Mouse (Mus musculus): ENCODE measurements around the gene Mark1. TPM values are rescaled to one million over a fixed set of nuclear protein-coding genes. Genes with fewer than 3 reads are reported as not detected.

Gene Mark1
- polyA plus RNA-seq, 1 experiment from 2014 or later: 2.4 TPM

GRCm38 (mm10) chr1:184873910-184874309, 125.5 kb downstream of the Mark1 start:
- no peak overlapping the region for H3K27ac ChIP-seq
- H3K4me1 ChIP-seq: peaks cover 18% of the 10 kb centered on the region
- no peaks in the 10 kb centered on the region for H3K36me3 ChIP-seq
- H3K9me3 ChIP-seq: no peaks in the 10 kb centered on the region
- H3K4me3 ChIP-seq: no peak overlapping the region
- no peak for DNase-seq (ENCODE audit: low spot score)
- 86% methylated on average over 11 of the region's 11 CpGs for WGBS
- peaks cover 22% of the 10 kb centered on the region for H3K27me3 ChIP-seq (ENCODE audit: insufficient read depth, poor library complexity, severe bottlenecking)

GRCm38 (mm10) chr1:184872069-184872819, 127.1 kb downstream of the Mark1 start:
- 64% methylated on average over 7 of the region's 7 CpGs for WGBS
- Histone ChIP-seq H3K9me3 (no peaks in the 10 kb centered on the region), H3K4me1 (peaks cover 17% of the 10 kb centered on the region), H3K27me3 (ENCODE audit: insufficient read depth, poor library complexity, severe bottlenecking) (peaks cover 21% of the 10 kb centered on the region; the same call in 1 of the 2 replicates), H3K27ac (peak overlapping the region; percentile 42; the same call in 1 of the 2 replicates), H3K4me3 (no peak overlapping the region), H3K36me3 (no peaks in the 10 kb centered on the region)
- no peak for DNase-seq (ENCODE audit: low spot score)

DNA sequence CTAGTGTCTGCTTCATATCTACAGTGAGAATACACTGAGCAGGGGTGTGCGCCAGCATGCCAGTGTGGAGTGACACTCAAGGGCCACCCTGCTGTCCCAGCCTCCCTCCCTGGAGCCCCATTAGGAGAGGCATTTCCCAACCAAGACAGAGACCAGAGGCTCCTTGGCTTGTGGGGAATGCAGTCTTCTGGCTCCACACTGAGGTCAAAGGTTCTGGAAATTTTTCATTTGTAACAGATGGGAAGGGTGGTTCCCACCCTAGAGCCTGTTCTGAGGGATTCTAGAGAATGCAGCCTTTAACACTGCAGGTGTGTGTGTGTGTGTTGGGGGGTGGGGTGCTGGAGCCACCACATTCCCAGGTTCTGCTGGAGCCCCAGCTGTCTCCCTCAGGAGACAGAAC, 127.9 kb downstream of the Mark1 start:
- Histone ChIP-seq H3K36me3 (no peaks in the 10 kb centered on the region), H3K27me3 (ENCODE audit: insufficient read depth, poor library complexity, severe bottlenecking) (peaks cover 21% of the 10 kb centered on the region; the same call in 1 of the 2 replicates), H3K27ac (peak overlapping the region; percentile 42; the same call in 1 of the 2 replicates), H3K4me3 (no peak overlapping the region), H3K4me1 (peaks cover 21% of the 10 kb centered on the region), H3K9me3 (no peaks in the 10 kb centered on the region)
- no peak for DNase-seq (ENCODE audit: low spot score)
- WGBS: 65% methylated on average over 1 of the region's 1 CpGs

- no peaks in the 10 kb centered on the region for H3K9me3 ChIP-seq
- H3K27ac ChIP-seq: no peak overlapping the region; the same call in 1 of the 2 replicates
Observed at GRCm38 (mm10) chr1:184870646-184871385, 128.6 kb downstream of the Mark1 start.

GRCm38 (mm10) chr1:184869939-184870565, 129.3 kb downstream of the Mark1 start:
- WGBS: 80% methylated on average over 4 of the region's 4 CpGs
- Histone ChIP-seq H3K36me3 (no peaks in the 10 kb centered on the region), H3K4me3 (no peak overlapping the region), H3K27ac (peak overlapping the region; percentile 37; the same call in 1 of the 2 replicates), H3K9me3 (no peaks in the 10 kb centered on the region), H3K4me1 (peaks cover 21% of the 10 kb centered on the region), H3K27me3 (ENCODE audit: insufficient read depth, poor library complexity, severe bottlenecking) (peaks cover 14% of the 10 kb centered on the region; the same call in 1 of the 2 replicates)
- no peak for DNase-seq (ENCODE audit: low spot score)

More at GRCm38 (mm10) chr1:184870646-184871385, 128.6 kb downstream of the Mark1 start:
- Histone ChIP-seq H3K27me3 (ENCODE audit: insufficient read depth, poor library complexity, severe bottlenecking) (peaks cover 21% of the 10 kb centered on the region; the same call in 1 of the 2 replicates), H3K4me1 (peaks cover 21% of the 10 kb centered on the region), H3K4me3 (no peak overlapping the region), H3K36me3 (no peaks in the 10 kb centered on the region)
- no peak for DNase-seq (ENCODE audit: low spot score)
- WGBS: 75% methylated on average over 11 of the region's 11 CpGs

- DNase-seq (ENCODE audit: low spot score): no peak
Observed at GRCm38 (mm10) chr1:184867640-184868120, 131.7 kb downstream of the Mark1 start.

GRCm38 (mm10) chr1:184864381-184864801, 135.0 kb downstream of the Mark1 start:
- no peak overlapping the region for H3K4me3 ChIP-seq
- H3K27ac ChIP-seq: peak overlapping the region; percentile 72
- no peaks in the 10 kb centered on the region for H3K9me3 ChIP-seq
- H3K4me1 ChIP-seq: peaks cover 22% of the 10 kb centered on the region
- H3K27me3 ChIP-seq (ENCODE audit: insufficient read depth, poor library complexity, severe bottlenecking): no peaks in the 10 kb centered on the region
- 18% methylated on average over 7 of the region's 7 CpGs for WGBS
- H3K36me3 ChIP-seq: no peaks in the 10 kb centered on the region
- DNase-seq (ENCODE audit: low spot score): no peak

More at GRCm38 (mm10) chr1:184867640-184868120, 131.7 kb downstream of the Mark1 start:
- Histone ChIP-seq H3K9me3 (no peaks in the 10 kb centered on the region), H3K27ac (no peak overlapping the region), H3K36me3 (no peaks in the 10 kb centered on the region), H3K4me3 (no peak overlapping the region), H3K27me3 (ENCODE audit: insufficient read depth, poor library complexity, severe bottlenecking) (peaks cover 10% of the 10 kb centered on the region; the same call in 1 of the 2 replicates), H3K4me1 (peaks cover 25% of the 10 kb centered on the region)
- 70% methylated on average over 3 of the region's 3 CpGs for WGBS

DNA sequence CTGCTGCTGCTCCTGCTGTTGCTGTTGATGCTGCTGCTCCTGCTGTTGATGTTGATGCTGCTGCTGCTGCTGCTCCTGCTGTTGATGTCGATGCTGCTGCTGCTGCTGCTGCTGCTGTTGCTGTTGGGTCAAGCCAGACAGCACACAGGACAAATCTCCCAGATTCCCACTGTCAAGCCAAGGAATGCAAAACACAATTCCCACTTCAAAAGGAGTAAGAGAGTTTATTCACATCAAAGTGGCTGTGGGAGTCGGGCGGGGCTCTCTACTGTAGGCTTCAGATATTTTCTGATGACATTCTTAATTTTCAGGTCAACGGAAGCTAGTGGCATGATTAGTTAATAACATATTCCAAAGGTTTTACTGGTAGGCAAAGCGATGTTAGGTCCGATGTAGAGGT, 136.7 kb downstream of the Mark1 start:
- Histone ChIP-seq H3K27ac (no peak overlapping the region), H3K9me3 (no peaks in the 10 kb centered on the region), H3K36me3 (no peaks in the 10 kb centered on the region), H3K4me1 (peaks cover 22% of the 10 kb centered on the region), H3K27me3 (ENCODE audit: insufficient read depth, poor library complexity, severe bottlenecking) (0 out of 2 replicates have a peak, but pooled peaks cover 4% of the 10 kb centered on the region), H3K4me3 (no peak overlapping the region)
- no peak for DNase-seq (ENCODE audit: low spot score)
- WGBS: 89% methylated on average over 6 of the region's 6 CpGs

GRCm38 (mm10) chr1:184861551-184861950, 137.8 kb downstream of the Mark1 start:
- Histone ChIP-seq H3K9me3 (no peaks in the 10 kb centered on the region), H3K4me3 (no peak overlapping the region), H3K4me1 (peaks cover 18% of the 10 kb centered on the region), H3K36me3 (no peaks in the 10 kb centered on the region), H3K27ac (no peak overlapping the region), H3K27me3 (ENCODE audit: insufficient read depth, poor library complexity, severe bottlenecking) (0 out of 2 replicates have a peak, but pooled peaks cover 4% of the 10 kb centered on the region)
- WGBS: 56% methylated on average over 2 of the region's 2 CpGs
- no peak for DNase-seq (ENCODE audit: low spot score)

DNA sequence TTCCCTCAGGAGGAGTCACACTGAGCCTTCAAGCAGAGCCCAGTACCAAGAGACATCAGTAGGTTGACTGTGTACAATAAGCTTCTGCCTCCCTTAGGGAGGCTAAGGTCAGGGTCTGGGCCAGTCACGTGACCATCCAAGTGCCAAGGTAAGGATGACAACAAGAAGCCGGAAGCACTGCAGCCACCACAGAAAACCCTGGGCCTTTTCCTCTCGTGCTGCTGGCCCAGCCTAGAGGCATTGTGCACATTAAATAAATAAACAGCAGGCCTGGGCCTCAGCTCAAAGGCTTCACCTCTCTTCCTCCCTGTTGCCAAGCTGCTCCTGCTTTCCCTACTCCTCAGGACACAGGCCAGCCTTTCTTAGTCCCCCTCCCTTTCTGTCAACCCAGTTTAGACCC, 139.1 kb downstream of the Mark1 start:
- no peak overlapping the region for H3K4me3 ChIP-seq
- WGBS: 45% methylated on average over 3 of the region's 3 CpGs
- peak overlapping the region; percentile 56; the same call in 1 of the 2 replicates for H3K27ac ChIP-seq

DNA sequence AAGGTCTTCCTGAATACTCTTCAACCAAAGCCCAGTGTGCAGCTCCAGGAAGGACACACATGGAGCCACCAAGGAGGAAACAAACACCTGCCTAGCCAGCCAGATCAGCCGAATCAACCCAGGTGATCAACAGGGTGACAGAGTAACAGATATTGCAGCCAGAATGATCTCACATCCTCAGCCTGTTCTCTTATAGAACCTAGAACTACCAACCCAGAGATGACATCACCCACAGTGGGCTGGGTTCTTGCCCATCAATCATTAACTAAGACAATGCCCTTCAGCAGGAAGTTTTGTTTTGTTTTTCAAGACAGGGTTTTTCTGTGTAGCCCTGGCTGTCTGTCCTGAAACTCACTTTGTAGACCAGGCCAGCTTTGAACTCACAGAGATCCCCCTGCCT, 141.1 kb downstream of the Mark1 start:
- WGBS: 79% methylated on average over 1 of the region's 1 CpGs
- DNase-seq (ENCODE audit: low spot score): no peak
- Histone ChIP-seq H3K4me1 (peaks cover 21% of the 10 kb centered on the region), H3K36me3 (no peaks in the 10 kb centered on the region), H3K4me3 (no peak overlapping the region), H3K27ac (no peak overlapping the region), H3K27me3 (ENCODE audit: insufficient read depth, poor library complexity, severe bottlenecking) (0 out of 2 replicates have a peak, but pooled peaks cover 4% of the 10 kb centered on the region), H3K9me3 (no peaks in the 10 kb centered on the region)

More for the DNA sequence above, 139.1 kb downstream of the Mark1 start:
- DNase-seq (ENCODE audit: low spot score): no peak
- peaks cover 17% of the 10 kb centered on the region for H3K4me1 ChIP-seq
- H3K27me3 ChIP-seq (ENCODE audit: insufficient read depth, poor library complexity, severe bottlenecking): 0 out of 2 replicates have a peak, but pooled peaks cover 4% of the 10 kb centered on the region
- no peaks in the 10 kb centered on the region for H3K36me3 ChIP-seq
- no peaks in the 10 kb centered on the region for H3K9me3 ChIP-seq

DNA sequence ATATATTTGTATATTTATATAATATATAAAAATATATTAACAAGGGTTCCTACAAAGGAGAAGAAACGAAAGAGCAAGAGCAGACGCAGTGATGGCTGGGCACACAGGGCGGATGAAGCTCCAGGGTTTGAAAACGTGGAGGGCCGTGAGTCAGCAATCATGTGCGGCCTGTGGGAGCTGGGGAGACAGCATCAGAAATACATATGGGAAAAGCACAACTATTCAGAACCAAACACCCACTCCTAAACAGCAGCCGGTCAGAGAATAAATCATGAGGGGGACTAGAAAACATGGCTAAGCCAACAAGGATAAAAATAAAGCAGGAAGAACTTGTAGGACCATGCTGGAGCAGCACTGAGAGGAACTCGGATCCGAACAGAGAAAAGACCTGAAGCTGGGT, 142.2 kb downstream of the Mark1 start:
- Histone ChIP-seq H3K4me3 (no peak overlapping the region), H3K27ac (no peak overlapping the region), H3K27me3 (ENCODE audit: insufficient read depth, poor library complexity, severe bottlenecking) (0 out of 2 replicates have a peak, but pooled peaks cover 4% of the 10 kb centered on the region), H3K4me1 (peaks cover 28% of the 10 kb centered on the region), H3K9me3 (no peaks in the 10 kb centered on the region), H3K36me3 (no peaks in the 10 kb centered on the region)
- DNase-seq (ENCODE audit: low spot score): no peak
- 86% methylated on average over 9 of the region's 9 CpGs for WGBS
